Comparison of ENCODE assay signal across 9 mouse cellular contexts in the genomic region with DNA sequence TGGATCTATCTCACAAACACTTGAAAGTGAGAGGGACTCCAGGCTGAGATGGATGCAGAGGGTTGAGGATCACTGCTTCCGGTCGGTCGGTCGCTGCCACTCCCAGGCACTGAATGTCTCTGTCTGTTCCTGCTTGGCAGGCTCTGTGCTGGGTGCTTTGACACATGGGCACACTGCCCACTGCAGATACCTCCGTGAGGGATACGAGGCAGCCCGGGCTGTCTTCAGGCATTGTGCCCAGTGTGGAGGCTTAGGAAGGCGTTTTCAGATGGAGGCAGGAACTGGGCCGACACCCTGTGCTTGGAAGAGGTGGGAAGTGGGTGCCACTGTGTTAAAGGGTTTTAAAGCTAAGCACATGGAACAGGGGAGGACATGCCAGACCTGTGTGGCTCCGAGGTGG. TPM values are rescaled to one million over a fixed set of nuclear protein-coding genes. Genes with fewer than 3 reads are reported as not detected.
DNase-seq lines count a peak whose midpoint lies in the region; ATAC-seq lines count a peak whose summit lies in the region.
"Had no signal": no experiment of that assay in that cellular context is flagged by ENCODE, and none has a peak within 500 bp of the region (broad histone marks: within the 10 kb centered on the region; RNA-seq: fewer than 3 reads in every experiment).

No protein-coding gene starts in this region.

- intact Hi-C loops in left cerebral cortex, postnatal 14 days (cut with DNase I): no loop called here

- H3K9me3 ChIP-seq in midbrain, embryonic 13.5 days: no peaks in the 10 kb centered on the region
- H3K9me3 ChIP-seq in midbrain, embryonic 16.5 days (replicated peaks; ENCODE audit: control insufficient read depth, low read length, poor library complexity, severe bottlenecking): no peaks in the 10 kb centered on the region
- no peaks in the 10 kb centered on the region for H3K9me3 ChIP-seq in heart, embryonic 16.5 days (replicated peaks; ENCODE audit: control insufficient read depth, low read length)
- H3K9me3 ChIP-seq: liver, embryonic 13.5 days had no signal

- DNase-seq in cerebellum, postnatal 10 days: peak; percentile 73 to 79
- peak; percentile 65 to 81 for DNase-seq in left cerebral cortex, postnatal 14 days (ENCODE audit: low spot score in 2 of 2)
- DNase-seq in right cerebral cortex, postnatal 36 days (ENCODE audit: low spot score in 2 of 2): peak; percentile 68
- DNase-seq in spleen, postnatal 14 days (ENCODE audit: low spot score in 2 of 2): no peak
- DNase-seq: liver, embryonic 13.5 days had no signal

- H3K27ac ChIP-seq in midbrain, embryonic 13.5 days: no peak overlapping the region
- H3K27ac ChIP-seq in midbrain, embryonic 16.5 days (ENCODE audit: low read length): no peak overlapping the region
- H3K27ac ChIP-seq in heart, embryonic 16.5 days (ENCODE audit: low read length): no peak overlapping the region
- H3K27ac ChIP-seq: liver, embryonic 13.5 days had no signal

- no peak overlapping the region for H3K4me2 ChIP-seq in midbrain, embryonic 13.5 days (replicated peaks)
- no peak overlapping the region for H3K4me2 ChIP-seq in midbrain, embryonic 16.5 days (ENCODE audit: low read length)
- H3K4me2 ChIP-seq in heart, embryonic 16.5 days (ENCODE audit: low read depth, low read length): no peak overlapping the region
- H3K4me2 ChIP-seq: liver, embryonic 13.5 days had no signal

- peak; percentile 38; the same call in 1 of the 2 replicates for ATAC-seq in midbrain, embryonic 13.5 days
- no peak for ATAC-seq in midbrain, embryonic 16.5 days
- peak; percentile 14; the same call in 1 of the 2 replicates for ATAC-seq in heart, embryonic 16.5 days (replicated peaks; ENCODE audit: extremely low read depth, insufficient read depth, low FRiP score)
- no peak for ATAC-seq in megakaryocyte, adult 5-6 weeks (ENCODE audit: poor library complexity, severe bottlenecking)

- WGBS in midbrain, embryonic 13.5 days: 74% methylated on average over 10 of the region's 10 CpGs
- WGBS in midbrain, embryonic 16.5 days: 55% methylated on average over 10 of the region's 10 CpGs
- WGBS in heart, embryonic 16.5 days: 32% methylated on average over 10 of the region's 10 CpGs

- 0 out of 2 replicates have a peak, but pooled peaks cover 7% of the 10 kb centered on the region for H3K27me3 ChIP-seq in midbrain, embryonic 13.5 days
- H3K27me3 ChIP-seq in midbrain, embryonic 16.5 days (ENCODE audit: control insufficient read depth, insufficient read depth, low read depth, low read length): no peaks in the 10 kb centered on the region
- 0 out of 2 replicates have a peak, but pooled peaks cover 2% of the 10 kb centered on the region for H3K27me3 ChIP-seq in heart, embryonic 16.5 days (ENCODE audit: control insufficient read depth, insufficient read depth, low read length)
- H3K27me3 ChIP-seq: liver, embryonic 13.5 days had no signal

- no peaks in the 10 kb centered on the region for H3K36me3 ChIP-seq in midbrain, embryonic 13.5 days
- H3K36me3 ChIP-seq in midbrain, embryonic 16.5 days (ENCODE audit: control insufficient read depth, insufficient read depth, low read length): no peaks in the 10 kb centered on the region
- H3K36me3 ChIP-seq in heart, embryonic 16.5 days (ENCODE audit: control insufficient read depth, insufficient read depth): no peaks in the 10 kb centered on the region
- H3K36me3 ChIP-seq: liver, embryonic 13.5 days had no signal

- no peak overlapping the region for H3K9ac ChIP-seq in midbrain, embryonic 13.5 days (replicated peaks)
- no peak overlapping the region for H3K9ac ChIP-seq in midbrain, embryonic 16.5 days (ENCODE audit: low read depth, low read length)
- H3K9ac ChIP-seq in heart, embryonic 16.5 days (ENCODE audit: low read length): no peak overlapping the region
- H3K9ac ChIP-seq: liver, embryonic 13.5 days had no signal

- peaks cover 54% of the 10 kb centered on the region for H3K4me1 ChIP-seq in midbrain, embryonic 13.5 days (replicated peaks)
- peaks cover 13% of the 10 kb centered on the region for H3K4me1 ChIP-seq in midbrain, embryonic 16.5 days (ENCODE audit: control insufficient read depth, insufficient read depth, low read length)
- peaks cover 6% of the 10 kb centered on the region for H3K4me1 ChIP-seq in heart, embryonic 16.5 days (ENCODE audit: control insufficient read depth, insufficient read depth, low read length)
- H3K4me1 ChIP-seq: liver, embryonic 13.5 days had no signal

- no peak overlapping the region for H3K4me3 ChIP-seq in midbrain, embryonic 13.5 days (replicated peaks)
- H3K4me3 ChIP-seq in midbrain, embryonic 16.5 days (ENCODE audit: low read depth, low read length): no peak overlapping the region
- H3K4me3 ChIP-seq in heart, embryonic 16.5 days (ENCODE audit: low read length): no peak overlapping the region
- H3K4me3 ChIP-seq: liver, embryonic 13.5 days had no signal

RNA-seq across cellular contexts. Expression of gene Gm11733, which starts 50.7 kb away (rescaled TPM):
- not detected in 2 replicates for polyA plus RNA-seq in midbrain, embryonic 13.5 days (2015; fragmentation: Nextera tagmentation; extraction: Ambion mirVana)
- polyA plus RNA-seq in midbrain, embryonic 16.5 days (2015; fragmentation: Nextera tagmentation; extraction: Ambion mirVana): not detected in 2 replicates
- not detected in 2 replicates for polyA plus RNA-seq in heart, embryonic 16.5 days (2015; fragmentation: Nextera tagmentation; extraction: Ambion mirVana)
- under 1 TPM in 1 of 2 experiments, not detected in 1; 0.35 TPM for total RNA-seq in left cerebral cortex, postnatal 14 days (2021)
- total RNA-seq in megakaryocyte, adult 5-6 weeks (2015): not detected in 2 replicates
- total RNA-seq in megakaryocyte, adult 5-6 weeks (2017): not detected in 2 replicates
- polyA plus RNA-seq: liver, embryonic 13.5 days had no signal

Comparison
In these comparisons a context has a peak if more than half of its experiments do, and no peak if none do; other contexts are left out.
1. ATAC-seq: peak in midbrain, embryonic 13.5 days (single experiment) and heart, embryonic 16.5 days (single experiment); none in midbrain, embryonic 16.5 days (single experiment) and megakaryocyte, adult 5-6 weeks (single experiment).
2. DNase-seq: peak in cerebellum, postnatal 10 days (2 of 2), left cerebral cortex, postnatal 14 days (2 of 2) and right cerebral cortex, postnatal 36 days (2 of 2); none in spleen, postnatal 14 days (0 of 2).